Mouse (Mus musculus) kidney, embryonic 15.5 days (tissue): Measurements from ENCODE around the gene Ppp1r37. TPM values are rescaled to one million over a fixed set of nuclear protein-coding genes. Genes with fewer than 3 reads are reported as not detected.

ENCODE experiments used
- ATAC-seq: fragments of 200-750 bp; cut with Nextera tagmentation; replicated peaks from 2 replicates; pipeline ENCODE4 v1.8.0; 2017; ENCODE audit warnings: moderate TSS enrichment; ENCODE audit not compliant: low FRiP score
- H3K27ac ChIP-seq: fragments of 300-500 bp; sonication (generic); 2 replicates; pipeline ENCODE4 v1.5.1; 2015; ENCODE audit warnings: mild to moderate bottlenecking, inconsistent platforms
- H3K27me3 ChIP-seq: fragments of 300-500 bp; sonication (generic); 2 replicates; pipeline ENCODE4 v1.6.1; 2015; ENCODE audit warnings: inconsistent platforms
- H3K36me3 ChIP-seq: fragments of 300-500 bp; sonication (generic); 2 replicates; pipeline ENCODE4 v1.6.1; 2015; ENCODE audit warnings: inconsistent platforms
- H3K4me1 ChIP-seq: fragments of 300-500 bp; sonication (generic); 2 replicates; pipeline ENCODE4 v1.6.1; 2015; ENCODE audit warnings: inconsistent platforms
- H3K4me2 ChIP-seq: fragments of 300-500 bp; sonication (generic); 2 replicates; pipeline ENCODE4 v1.6.1; 2015; ENCODE audit warnings: moderate library complexity, mild to moderate bottlenecking, inconsistent platforms
- H3K4me3 ChIP-seq: fragments of 300-500 bp; sonication (generic); replicated peaks from 2 replicates; pipeline ENCODE4 v1.5.1; 2015; ENCODE audit warnings: mild to moderate bottlenecking, inconsistent platforms
- H3K9ac ChIP-seq: fragments of 300-500 bp; sonication (generic); 2 replicates; pipeline ENCODE4 v1.6.1; 2015; ENCODE audit warnings: mild to moderate bottlenecking, inconsistent platforms
- H3K9me3 ChIP-seq: fragments of 300-500 bp; sonication (generic); replicated peaks from 2 replicates; pipeline ENCODE4 v1.6.1; 2016; ENCODE audit warnings: inconsistent platforms
- WGBS: fragments of 180-500 bp; shearing (Covaris S2); methylation state at CpG from one replicate; pipeline ENCODE4 v1.1.7; 2015; ENCODE audit warnings: mixed read lengths; 5-methylcytosine and 5-hydroxymethylcytosine counted together
- polyA plus RNA-seq: library from polyadenylated mRNA; unstranded; fragments of >200 nt; fragmentation: Nextera tagmentation; extraction: Ambion mirVana; gene quantifications from 2 replicates; pipeline ENCODE4 v1.2.1, GENCODE M21; 2015

The Ppp1r37 gene
- polyA plus RNA-seq, 1 experiment from 2014 or later = 24.4 TPM

DNA sequence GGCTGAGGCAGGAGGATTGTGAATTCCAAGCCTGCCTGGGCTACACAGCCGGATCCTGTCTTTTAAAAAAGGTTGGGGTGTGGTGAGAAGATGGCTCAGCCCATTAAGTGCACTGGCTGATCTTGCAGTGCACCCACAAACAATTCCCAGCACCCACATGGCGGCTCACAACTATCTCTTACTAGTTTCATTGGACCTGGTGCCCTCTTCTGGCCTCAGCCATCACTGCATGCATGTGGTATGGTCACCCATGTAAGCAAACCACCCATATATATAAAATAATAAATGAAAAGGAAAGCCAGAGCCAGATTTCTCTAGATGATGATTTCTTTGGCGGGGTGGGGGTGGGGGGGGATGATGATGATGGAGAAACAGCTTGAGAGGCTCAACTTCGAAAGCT is 1.6 kb upstream of the Ppp1r37 start:
- Histone ChIP-seq H3K36me3 (peaks cover 43% of the 10 kb centered on the region), H3K4me2 (no peak overlapping the region), H3K27me3 (no peaks in the 10 kb centered on the region), H3K4me3 (no peak overlapping the region), H3K4me1 (peaks cover 32% of the 10 kb centered on the region), H3K9me3 (no peaks in the 10 kb centered on the region), H3K9ac (no peak overlapping the region), H3K27ac (no peak overlapping the region)
- no peak for ATAC-seq
- WGBS = 85% methylated on average over 4 of the region's 4 CpGs

DNA sequence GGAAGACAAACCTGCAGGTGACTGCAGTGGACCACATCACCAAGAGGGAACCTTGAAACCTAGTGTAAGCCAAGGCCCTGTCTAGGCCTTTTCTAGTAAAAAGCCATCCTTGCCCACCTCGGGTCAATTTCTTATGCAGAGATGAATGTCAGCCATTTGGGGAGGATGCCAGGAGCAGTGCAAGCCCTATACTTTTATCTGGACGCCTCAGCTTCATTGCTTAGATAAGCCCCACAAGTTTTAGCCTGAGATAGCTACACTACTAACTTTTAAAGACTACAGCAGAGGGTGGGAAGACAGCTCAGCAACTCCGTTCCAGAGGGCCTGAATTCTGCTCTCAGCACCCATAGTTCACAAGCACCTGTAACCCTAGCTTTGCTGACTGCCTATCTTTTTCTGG is 1.0 kb upstream of the Ppp1r37 start:
- H3K4me2 ChIP-seq = peak overlapping the region; percentile 81; the same call in 1 of the 2 replicates
- H3K27ac ChIP-seq = no peak overlapping the region
- no peaks in the 10 kb centered on the region for H3K27me3 ChIP-seq
- peaks cover 37% of the 10 kb centered on the region for H3K4me1 ChIP-seq
- no peak for ATAC-seq
- H3K36me3 ChIP-seq = peaks cover 38% of the 10 kb centered on the region
- H3K9me3 ChIP-seq = no peaks in the 10 kb centered on the region
- 82% methylated on average over 3 of the region's 3 CpGs for WGBS
- H3K9ac ChIP-seq = no peak overlapping the region
- no peak overlapping the region for H3K4me3 ChIP-seq

DNA sequence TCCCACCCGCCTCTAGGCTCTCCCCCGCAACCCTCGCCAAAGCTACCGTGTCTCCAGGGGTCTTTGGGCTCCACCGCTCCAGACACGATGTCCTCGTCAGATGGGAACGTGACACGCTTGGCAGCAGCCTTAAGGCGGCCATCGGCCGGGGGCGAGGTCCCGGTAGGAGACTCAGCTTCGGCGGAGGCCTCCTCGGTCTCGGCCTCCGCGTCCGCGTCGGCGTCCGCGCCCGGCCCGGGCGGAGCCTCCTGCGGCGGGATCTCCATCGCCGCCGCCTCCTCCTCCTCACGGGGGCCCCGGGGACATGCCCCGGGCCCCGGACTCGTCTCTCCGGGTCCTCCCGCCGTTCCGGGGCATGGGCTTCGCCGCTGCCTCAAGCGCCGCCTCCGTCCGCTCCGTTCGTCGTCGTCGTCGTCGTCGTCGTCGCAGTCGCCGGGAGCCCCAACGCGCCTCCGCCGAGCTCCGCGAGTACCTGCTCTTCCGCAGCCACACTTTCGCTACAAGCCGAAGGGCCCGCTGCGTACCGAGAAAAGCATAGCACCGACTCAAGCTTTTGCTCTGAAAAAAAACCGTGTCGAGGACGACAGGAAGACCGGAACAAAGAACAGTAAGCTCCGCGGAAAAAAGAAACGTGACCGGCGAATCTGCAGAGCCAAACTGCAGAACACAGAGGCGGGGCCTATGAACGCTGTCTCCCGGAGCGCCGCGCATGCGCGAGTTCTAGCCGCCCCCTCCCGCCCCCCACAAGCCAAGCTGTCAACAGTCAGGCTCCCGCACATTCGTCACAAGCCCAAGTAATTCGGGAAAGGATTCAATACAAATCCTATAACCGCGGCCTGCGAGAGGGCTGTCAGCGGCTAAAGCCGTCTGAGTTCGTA is 872 bp downstream of the Ppp1r37 start:
- H3K4me1 ChIP-seq = peaks cover 47% of the 10 kb centered on the region
- H3K36me3 ChIP-seq = peaks cover 38% of the 10 kb centered on the region
- H3K9me3 ChIP-seq = no peaks in the 10 kb centered on the region
- peak overlapping the region; percentile 88 for H3K9ac ChIP-seq
- no peaks in the 10 kb centered on the region for H3K27me3 ChIP-seq
- ATAC-seq = peak; percentile 87
- H3K4me3 ChIP-seq = peak overlapping the region; percentile 94
- H3K4me2 ChIP-seq = peak overlapping the region; percentile 81
- under 1% methylated on average over 102 of the region's 102 CpGs for WGBS
- peak overlapping the region; percentile 95 for H3K27ac ChIP-seq

DNA sequence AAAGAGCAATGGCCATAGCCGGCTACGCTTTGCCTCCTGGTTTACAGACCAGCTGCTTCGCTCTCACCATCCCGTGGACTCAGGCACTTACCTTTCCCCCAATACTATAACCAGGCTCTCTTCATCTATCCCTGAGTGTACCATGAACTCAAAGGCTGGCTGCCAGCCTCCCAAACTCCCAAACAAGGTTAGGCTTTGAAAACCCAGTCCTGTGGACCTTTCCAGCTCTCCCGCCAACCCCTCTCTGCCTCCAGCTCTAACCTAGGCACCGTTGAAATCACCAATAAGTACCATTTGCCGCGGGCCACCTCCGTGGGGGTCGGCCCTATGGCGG is 1.5 kb downstream of the Ppp1r37 start:
- Histone ChIP-seq H3K4me2 (peak overlapping the region; percentile 81), H3K4me3 (peak overlapping the region; percentile 94), H3K9ac (peak overlapping the region; percentile 88), H3K36me3 (peaks cover 37% of the 10 kb centered on the region), H3K27me3 (no peaks in the 10 kb centered on the region), H3K4me1 (peaks cover 47% of the 10 kb centered on the region), H3K9me3 (no peaks in the 10 kb centered on the region), H3K27ac (peak overlapping the region; percentile 95)
- ATAC-seq = peak; percentile 9; the same call in 1 of the 2 replicates
- WGBS = 1% methylated on average over 11 of the region's 11 CpGs

DNA sequence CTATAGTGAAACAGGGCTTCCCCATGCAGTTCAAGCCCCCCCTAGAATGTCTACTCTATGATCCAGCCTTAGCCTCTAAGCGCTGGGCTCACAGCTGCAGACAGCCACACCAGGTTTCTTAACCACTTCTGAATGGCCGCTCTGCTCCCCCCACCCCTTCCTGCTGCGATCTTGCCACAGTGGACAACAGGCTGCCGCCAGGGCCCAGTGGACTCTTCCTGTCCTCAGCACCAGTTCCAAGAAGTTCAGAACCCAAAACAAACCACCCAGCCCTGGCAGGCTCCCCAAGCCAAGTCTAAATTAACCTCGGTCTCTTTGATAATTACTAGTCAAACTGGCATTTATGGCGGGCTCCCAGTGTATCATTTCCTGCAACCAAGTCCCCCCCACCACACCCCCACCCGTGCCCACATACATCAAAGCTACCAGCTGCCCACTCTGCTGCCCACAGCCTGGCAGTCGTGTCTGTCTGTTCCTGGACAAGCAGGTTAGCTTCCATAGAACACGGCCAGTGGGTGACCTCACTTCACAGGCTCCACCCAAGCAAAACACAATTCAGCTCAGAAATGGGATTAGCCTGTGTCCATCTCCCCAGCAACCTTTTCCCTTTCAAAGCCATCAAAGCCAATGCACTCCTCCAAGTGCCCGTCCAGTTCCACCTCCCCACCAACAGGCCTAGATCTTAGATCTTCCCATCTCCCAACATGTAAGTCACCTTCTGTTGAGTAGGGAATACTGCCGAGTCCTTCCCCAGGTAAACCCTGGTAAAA is 2.2 kb downstream of the Ppp1r37 start:
- peak overlapping the region; percentile 95; the same call in 1 of the 2 replicates for H3K27ac ChIP-seq
- no peaks in the 10 kb centered on the region for H3K27me3 ChIP-seq
- H3K36me3 ChIP-seq = peaks cover 35% of the 10 kb centered on the region
- WGBS = 21% methylated on average over 11 of the region's 11 CpGs
- no peak for ATAC-seq
- peak overlapping the region; percentile 81 for H3K4me2 ChIP-seq
- no peaks in the 10 kb centered on the region for H3K9me3 ChIP-seq
- H3K4me3 ChIP-seq = peak overlapping the region; percentile 94
- H3K4me1 ChIP-seq = peaks cover 47% of the 10 kb centered on the region
- H3K9ac ChIP-seq = peak overlapping the region; percentile 88

DNA sequence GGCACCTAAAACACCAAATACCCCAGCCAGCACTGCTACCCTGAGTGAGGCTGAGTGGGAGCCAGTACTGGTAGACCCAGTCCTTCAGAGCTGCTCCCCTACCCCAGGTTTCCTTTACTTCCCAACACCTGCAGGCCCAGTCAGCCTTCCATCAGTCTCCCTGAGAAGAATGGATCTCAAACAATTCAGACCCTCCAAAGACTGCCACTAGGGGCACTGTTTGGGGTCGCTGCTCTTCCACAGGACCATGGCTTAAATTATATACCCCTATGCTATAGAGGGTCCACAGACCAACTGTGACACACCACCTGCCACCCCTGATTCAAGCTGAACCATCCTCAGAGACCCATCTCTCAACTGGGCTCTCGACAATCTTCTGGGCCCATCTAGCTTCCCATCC is 3.9 kb downstream of the Ppp1r37 start:
- H3K9me3 ChIP-seq = no peaks in the 10 kb centered on the region
- no peak overlapping the region for H3K4me2 ChIP-seq
- no peak overlapping the region for H3K27ac ChIP-seq
- H3K4me1 ChIP-seq = peaks cover 47% of the 10 kb centered on the region
- H3K36me3 ChIP-seq = peaks cover 31% of the 10 kb centered on the region
- H3K27me3 ChIP-seq = no peaks in the 10 kb centered on the region
- no peak for ATAC-seq
- no peak overlapping the region for H3K9ac ChIP-seq
- H3K4me3 ChIP-seq = no peak overlapping the region
- WGBS = 52% methylated on average over 2 of the region's 2 CpGs

DNA sequence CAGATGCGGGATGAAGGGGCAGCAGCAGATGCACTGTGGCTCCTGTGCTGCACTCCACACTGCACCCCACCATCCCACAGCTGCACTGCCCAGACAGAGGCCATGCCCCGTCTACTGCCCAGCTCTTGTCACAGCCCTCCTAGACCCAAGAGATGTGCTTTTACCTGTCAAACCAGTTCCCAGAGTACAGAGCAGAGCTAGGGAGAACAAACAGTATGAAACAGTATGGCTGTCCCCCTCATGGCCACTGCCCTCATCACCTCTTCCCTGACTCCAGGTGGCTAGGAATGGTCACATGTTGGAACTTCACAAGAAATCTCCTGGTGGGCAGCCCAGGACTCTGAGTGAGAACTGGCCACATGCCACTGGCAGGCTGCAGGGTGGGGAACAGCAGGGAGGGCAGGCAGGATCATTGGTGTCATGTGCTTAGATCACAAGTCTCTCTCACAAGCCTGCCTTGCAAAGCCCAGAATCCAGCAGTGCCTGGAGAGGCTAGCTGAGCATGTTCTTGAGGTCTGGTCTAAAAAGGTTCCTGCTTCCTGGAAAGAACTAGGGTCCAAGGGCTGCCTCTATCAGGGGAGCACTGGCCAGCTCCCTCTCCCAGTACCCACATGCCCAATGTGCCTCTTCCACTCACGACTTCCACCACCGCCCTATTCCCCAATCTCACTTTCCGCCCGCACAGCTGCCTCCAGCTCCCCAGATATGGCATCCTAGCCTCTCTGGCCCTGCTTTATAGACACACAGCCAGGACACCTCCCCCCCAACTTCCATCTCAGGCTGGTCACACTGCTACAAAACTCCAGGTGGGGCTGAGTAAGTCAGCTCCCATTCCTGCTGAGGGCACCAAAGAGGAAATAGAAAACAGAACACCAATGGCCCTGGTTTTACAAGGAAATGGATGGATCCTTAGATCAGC is 4.6 kb downstream of the Ppp1r37 start:
- WGBS = 92% methylated on average over 6 of the region's 6 CpGs
- no peak overlapping the region for H3K27ac ChIP-seq
- no peak overlapping the region for H3K4me2 ChIP-seq
- no peak overlapping the region for H3K4me3 ChIP-seq
- no peak for ATAC-seq
- H3K27me3 ChIP-seq = no peaks in the 10 kb centered on the region
- H3K9ac ChIP-seq = no peak overlapping the region
- H3K36me3 ChIP-seq = peaks cover 34% of the 10 kb centered on the region
- no peaks in the 10 kb centered on the region for H3K9me3 ChIP-seq
- peaks cover 42% of the 10 kb centered on the region for H3K4me1 ChIP-seq

DNA sequence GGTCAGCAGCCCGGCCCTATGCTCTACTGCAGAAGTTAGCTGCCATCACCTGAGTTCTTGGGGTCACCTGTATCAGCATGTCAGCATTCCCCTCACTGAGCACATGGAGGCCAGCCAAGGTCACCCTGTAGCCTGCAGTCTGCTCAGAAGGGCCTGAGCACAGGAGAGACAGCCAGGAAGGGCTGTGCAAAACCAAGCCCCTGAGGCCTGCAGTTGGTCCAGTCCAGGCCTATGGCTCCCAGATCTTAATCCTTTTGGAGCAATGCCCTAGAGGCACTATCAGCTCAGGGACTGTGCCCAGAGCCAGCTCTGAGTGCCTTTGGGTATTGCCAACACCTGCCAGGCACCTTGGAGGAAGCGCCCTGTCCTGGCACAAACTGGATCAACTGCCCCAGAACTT is 5.8 kb downstream of the Ppp1r37 start:
- Histone ChIP-seq H3K4me2 (no peak overlapping the region), H3K27me3 (no peaks in the 10 kb centered on the region), H3K9me3 (no peaks in the 10 kb centered on the region), H3K4me1 (peaks cover 39% of the 10 kb centered on the region), H3K9ac (no peak overlapping the region), H3K27ac (no peak overlapping the region), H3K4me3 (no peak overlapping the region), H3K36me3 (peaks cover 44% of the 10 kb centered on the region)
- no peak for ATAC-seq
- WGBS = 91% methylated on average over 2 of the region's 2 CpGs

DNA sequence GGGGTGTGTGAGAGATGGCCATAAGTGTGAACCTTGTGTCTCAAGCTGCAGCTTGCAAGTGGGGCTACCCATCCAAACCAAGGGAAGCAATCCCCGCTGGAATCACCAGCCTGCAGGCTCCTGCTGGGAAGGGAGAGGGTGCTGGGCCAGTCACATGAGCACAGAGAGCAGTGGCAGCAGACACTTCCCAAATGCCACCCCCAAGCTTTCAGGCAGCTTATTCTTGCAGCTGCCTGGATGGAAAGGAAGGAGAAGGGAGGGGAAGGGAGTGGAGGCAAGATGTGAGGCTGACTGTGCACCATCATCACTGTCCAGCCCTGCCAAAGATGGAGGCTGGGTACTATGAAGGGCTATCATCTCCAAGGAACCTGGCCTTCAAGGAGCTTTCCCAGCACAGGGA is 8.7 kb downstream of the Ppp1r37 start:
- ATAC-seq = no peak
- H3K27ac ChIP-seq = no peak overlapping the region
- no peak overlapping the region for H3K4me3 ChIP-seq
- no peaks in the 10 kb centered on the region for H3K9me3 ChIP-seq
- no peak overlapping the region for H3K4me2 ChIP-seq
- no peaks in the 10 kb centered on the region for H3K27me3 ChIP-seq
- peaks cover 49% of the 10 kb centered on the region for H3K36me3 ChIP-seq
- no peak overlapping the region for H3K9ac ChIP-seq
- 79% methylated on average over 1 of the region's 1 CpGs for WGBS
- H3K4me1 ChIP-seq = peaks cover 23% of the 10 kb centered on the region

DNA sequence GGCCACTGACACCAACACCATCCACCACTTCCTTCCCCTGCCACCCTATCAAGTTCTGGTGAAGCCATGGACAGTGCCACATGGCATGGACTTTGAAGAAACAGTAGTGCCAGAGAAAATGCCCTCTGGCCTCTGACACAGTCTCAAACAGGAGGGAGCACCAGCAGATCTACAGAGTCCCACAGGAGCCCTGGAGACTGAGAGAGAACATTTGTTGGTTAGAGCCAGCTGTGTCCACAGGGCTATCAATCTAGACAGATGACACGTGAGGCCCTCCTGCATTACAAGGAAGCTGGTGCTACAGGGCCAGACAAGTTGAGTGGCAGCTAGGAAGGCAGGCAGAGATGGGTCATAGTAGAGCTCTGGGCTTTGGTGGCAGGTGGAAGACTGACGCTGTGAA is 10.4 kb downstream of the Ppp1r37 start:
- H3K27me3 ChIP-seq = no peaks in the 10 kb centered on the region
- no peak for ATAC-seq
- H3K36me3 ChIP-seq = peaks cover 40% of the 10 kb centered on the region
- no peak overlapping the region for H3K4me2 ChIP-seq
- no peak overlapping the region for H3K27ac ChIP-seq
- H3K9ac ChIP-seq = no peak overlapping the region
- H3K9me3 ChIP-seq = no peaks in the 10 kb centered on the region
- WGBS = 47% methylated on average over 2 of the region's 2 CpGs
- H3K4me1 ChIP-seq = peaks cover 10% of the 10 kb centered on the region; the same call in 1 of the 2 replicates
- H3K4me3 ChIP-seq = no peak overlapping the region

DNA sequence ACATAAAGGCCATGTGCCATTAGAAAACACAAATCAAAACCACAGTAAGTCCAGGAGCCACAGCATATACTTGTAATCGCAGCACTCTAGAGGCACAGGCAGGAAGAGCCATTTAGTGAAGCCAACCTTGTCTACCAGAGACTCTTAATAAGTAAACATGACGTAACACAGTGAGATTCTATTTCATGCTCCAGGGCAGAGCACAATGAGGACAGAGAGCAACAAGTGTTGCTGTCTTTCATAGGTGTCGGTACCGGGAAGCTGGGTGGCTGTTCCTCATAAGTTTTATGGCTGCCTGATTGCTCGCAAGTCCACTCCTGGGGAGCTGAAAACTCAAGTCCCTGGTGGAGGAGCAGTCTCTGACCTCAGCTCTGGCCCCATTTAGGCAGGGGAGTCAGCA is 11.2 kb downstream of the Ppp1r37 start:
- peaks cover 39% of the 10 kb centered on the region for H3K36me3 ChIP-seq
- no peak for ATAC-seq
- H3K4me3 ChIP-seq = no peak overlapping the region
- 62% methylated on average over 5 of the region's 5 CpGs for WGBS
- H3K4me1 ChIP-seq = peaks cover 11% of the 10 kb centered on the region
- no peak overlapping the region for H3K4me2 ChIP-seq
- H3K27ac ChIP-seq = no peak overlapping the region
- no peaks in the 10 kb centered on the region for H3K27me3 ChIP-seq
- no peak overlapping the region for H3K9ac ChIP-seq
- no peaks in the 10 kb centered on the region for H3K9me3 ChIP-seq
